Mouse (Mus musculus) liver, embryonic 14 days (tissue): ENCODE data around the gene Rad51d. TPM values are rescaled to one million over a fixed set of nuclear protein-coding genes. Genes with fewer than 3 reads are reported as not detected.

ENCODE experiments used
- polyA plus RNA-seq: library from polyadenylated mRNA; depleted of rRNA; stranded (reverse); fragments of >200 nt; gene quantifications from 2 replicates; pipeline ENCODE4 v1.2.3, GENCODE M21; 2012; rRNA removed

Gene Rad51d
- polyA plus RNA-seq, result 2.7 and 3.3 TPM in 2 replicates

DNA sequence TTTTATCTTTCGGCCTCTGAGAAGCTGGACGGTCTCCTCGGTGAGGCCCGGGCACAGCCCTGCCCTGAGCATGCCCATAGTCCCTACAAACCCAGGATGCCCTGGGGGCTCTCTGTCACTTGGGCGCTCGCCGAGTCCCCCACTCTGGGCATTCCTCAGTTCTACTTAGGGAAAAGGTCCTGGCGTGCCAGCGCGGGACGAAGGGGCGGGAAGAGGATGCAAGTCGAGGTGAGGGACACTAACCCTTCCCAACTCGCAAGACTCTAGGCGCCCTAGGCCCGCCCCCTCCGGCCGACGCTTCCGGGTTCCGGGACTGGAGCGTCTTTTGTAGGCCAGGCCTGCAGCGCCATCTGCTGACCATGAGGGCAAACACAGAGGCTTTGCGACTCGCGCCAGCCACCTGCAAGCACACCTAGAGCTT is at the start of gene Rad51d:
Gene Rad51d, minus strand, starts transcription at position 273 of the 421 bp plus-strand sequence.

DNA sequence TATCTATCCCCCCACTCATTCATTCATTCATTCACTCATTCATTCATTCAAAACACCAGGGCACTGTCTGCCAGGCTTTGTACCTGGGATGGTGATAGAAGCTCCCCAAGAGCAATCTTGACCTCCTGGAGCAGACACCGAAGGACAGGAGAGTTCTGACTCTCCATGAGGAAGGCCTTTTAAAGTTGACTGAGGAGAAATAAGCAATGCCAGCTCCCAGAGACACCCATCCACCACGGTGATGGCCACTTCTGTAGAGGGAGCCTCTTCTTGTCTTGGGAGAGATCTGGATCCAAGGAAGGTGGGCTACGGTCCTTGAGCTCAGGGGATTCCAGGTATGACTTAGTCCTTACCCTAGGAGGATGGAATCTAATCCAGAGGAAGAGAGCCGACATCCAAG is 19.8 kb upstream of the Rad51d start, which contains the start of gene Unc45b:
Gene Unc45b, plus strand, starts transcription at position 301 of the 400 bp plus-strand sequence.

DNA sequence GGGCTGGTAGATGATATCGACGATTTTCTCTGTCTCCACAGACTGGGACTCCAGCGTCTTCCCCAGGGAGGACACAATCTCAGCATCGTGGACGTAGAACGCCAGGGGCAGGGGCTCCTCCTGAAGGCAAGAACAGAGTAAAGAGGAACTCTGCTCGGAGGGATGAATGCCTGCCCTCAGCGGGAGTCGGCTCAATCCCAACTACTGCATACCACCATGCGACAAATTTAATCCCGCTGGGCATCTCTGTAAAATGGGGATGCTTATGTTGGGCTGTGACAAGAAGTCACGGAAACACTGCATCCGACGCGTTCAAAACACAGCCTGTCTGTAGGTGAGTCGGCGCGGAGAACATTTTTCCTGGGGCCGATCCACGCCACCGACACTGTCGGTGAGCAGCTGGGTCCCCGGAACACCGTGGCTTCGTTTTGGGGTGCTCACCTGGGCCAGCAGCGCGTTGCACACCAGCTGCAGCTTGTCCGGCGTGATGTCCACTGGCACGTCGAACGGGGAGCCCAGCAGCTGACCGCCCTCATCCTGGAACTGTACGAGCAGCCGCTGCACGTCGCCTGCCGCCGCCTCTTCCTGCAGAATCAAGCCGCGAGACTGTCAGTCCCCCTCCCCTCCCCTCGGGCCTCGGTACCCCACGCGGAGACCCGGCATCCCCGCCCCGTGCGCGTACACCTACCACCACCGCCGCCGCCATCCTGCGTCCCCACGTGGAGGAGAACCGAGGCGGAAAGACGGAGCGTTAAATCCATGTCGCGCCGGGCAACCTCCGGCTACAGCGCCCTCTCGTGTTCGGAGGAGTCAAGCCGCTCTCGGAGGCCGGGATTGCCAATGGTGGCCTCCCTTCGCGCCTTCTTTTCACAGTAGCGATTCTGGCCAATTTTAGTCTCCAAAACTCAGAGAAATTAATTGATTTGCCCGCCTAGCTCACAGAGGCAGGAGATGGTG is 17.5 kb upstream of the Rad51d start, which contains the start of gene Nle1:
Gene Nle1, minus strand, starts transcription at position 761 of the 957 bp plus-strand sequence.

DNA sequence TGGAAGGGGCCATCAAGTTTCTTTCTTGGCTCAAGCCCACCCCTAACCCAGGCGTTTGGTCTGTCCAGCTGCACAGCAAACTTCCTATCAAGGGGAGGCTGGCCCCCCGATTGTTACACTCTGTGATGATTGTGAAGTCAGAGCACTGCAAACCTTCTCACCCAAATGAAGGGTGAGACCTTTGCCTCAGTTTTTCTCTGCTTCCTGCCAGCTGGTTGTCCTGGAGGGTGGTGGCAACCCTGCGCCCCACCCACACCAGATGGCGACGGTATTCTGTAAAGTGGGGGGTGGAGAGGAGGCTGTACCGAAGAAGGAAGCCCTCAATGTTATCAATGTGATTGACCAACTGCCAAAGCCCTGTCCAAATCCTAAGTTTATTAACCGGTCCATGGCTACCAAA is 1.5 kb upstream of the Rad51d start, which contains the start of gene Fndc8:
Gene Fndc8, plus strand, starts transcription at position 189 of the 400 bp plus-strand sequence.

DNA sequence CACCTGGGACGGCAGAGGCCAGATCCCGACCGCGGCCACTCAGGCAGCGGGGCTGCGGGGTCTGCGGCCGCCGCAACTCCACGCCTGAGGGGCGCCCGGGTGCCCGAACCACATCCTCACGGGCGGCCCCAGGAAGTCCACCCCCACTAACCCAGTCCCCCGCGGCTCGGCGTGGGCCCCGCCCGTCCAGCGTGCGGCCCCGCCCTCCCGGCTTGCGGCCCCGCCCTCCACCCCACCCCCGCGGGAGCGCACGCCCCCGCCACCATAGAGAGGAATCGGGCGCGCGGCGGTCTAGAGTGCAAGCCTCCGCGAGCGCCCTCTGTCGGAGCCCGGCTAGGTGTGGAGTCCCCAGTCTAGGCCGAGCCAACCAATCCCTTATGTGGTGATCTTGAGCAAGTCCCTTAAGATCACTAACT is 19.4 kb downstream of the Rad51d start, which contains the start of gene Rffl:
Gene Rffl, minus strand, starts transcription at position 180 of the 416 bp plus-strand sequence.

Other genes starting within 250 kb of the Rad51d start
- 0.07 and 0.09 TPM in 2 replicates for gene Cct6b, start 126.3 kb downstream of the Rad51d start, polyA plus RNA-seq
- 11.3 and 12.4 TPM in 2 replicates for gene Zfp830, start 126.3 kb downstream of the Rad51d start, polyA plus RNA-seq
- 6.1 and 6.9 TPM in 2 replicates for gene Lig3, start 109.5 kb downstream of the Rad51d start, polyA plus RNA-seq
- 11.4 and 14.6 TPM in 2 replicates for gene Rffl, start 19.4 kb downstream of the Rad51d start, polyA plus RNA-seq
- gene Fndc8, start 1.5 kb upstream of the Rad51d start, polyA plus RNA-seq, result 0.06 and 0.08 TPM in 2 replicates
- gene Nle1, start 17.8 kb upstream of the Rad51d start, polyA plus RNA-seq, result 24.3 and 27.1 TPM in 2 replicates
- gene Unc45b, start 19.9 kb upstream of the Rad51d start, polyA plus RNA-seq, result 0.22 and 0.78 TPM in 2 replicates
- gene Slfn5, start 60.7 kb upstream of the Rad51d start, polyA plus RNA-seq, result 0.69 and 1.2 TPM in 2 replicates
- 4.3 and 5.4 TPM in 2 replicates for gene Slfn9, start 101.2 kb upstream of the Rad51d start, polyA plus RNA-seq
- gene Slfn8, start 130.2 kb upstream of the Rad51d start, polyA plus RNA-seq, result 0.26 and 0.45 TPM in 2 replicates
- 3.1 and 4.6 TPM in 2 replicates for gene Slfn2, start 174.5 kb upstream of the Rad51d start, polyA plus RNA-seq
- 0.21 TPM in 2 replicates for gene Slfn1, start 226.2 kb upstream of the Rad51d start, polyA plus RNA-seq